Mouse (Mus musculus) gastrocnemius, postnatal 10 days (tissue): Measurements from ENCODE around the gene Mthfr. TPM values are rescaled to one million over a fixed set of nuclear protein-coding genes. Genes with fewer than 3 reads are reported as not detected.

Experiments used
- DNase-seq: peaks from one replicate; pipeline ENCODE4 v3.0.0; 2021; ENCODE audit warnings: mixed read lengths
- long read RNA-seq, 2 experiments: library from polyadenylated mRNA; stranded (forward); transcript quantifications; one replicate each; pipeline ENCODE4 v2.0.0; 2021
- total RNA-seq, 2 experiments: library from RNA; stranded (reverse); gene quantifications; 2 replicates each; pipeline ENCODE4 v1.2.3; 2021

Mthfr gene
- 10 to 100 TPM; 20.0 to 23.4 TPM for total RNA-seq
- long read RNA-seq, experiment 1, full-length matches to known transcripts = 4 of 42 reads
- long read RNA-seq, experiment 1, partial matches to known transcripts = 3 of 42 reads
- long read RNA-seq, experiment 1, other reads (novel, unspliced or antisense) = 35 of 42 reads
- long read RNA-seq, experiment 2, full-length matches to known transcripts = 2 of 17 reads
- long read RNA-seq, experiment 2, partial matches to known transcripts = 2 of 17 reads
- long read RNA-seq, experiment 2, other reads (novel, unspliced or antisense) = 13 of 17 reads

DNA sequence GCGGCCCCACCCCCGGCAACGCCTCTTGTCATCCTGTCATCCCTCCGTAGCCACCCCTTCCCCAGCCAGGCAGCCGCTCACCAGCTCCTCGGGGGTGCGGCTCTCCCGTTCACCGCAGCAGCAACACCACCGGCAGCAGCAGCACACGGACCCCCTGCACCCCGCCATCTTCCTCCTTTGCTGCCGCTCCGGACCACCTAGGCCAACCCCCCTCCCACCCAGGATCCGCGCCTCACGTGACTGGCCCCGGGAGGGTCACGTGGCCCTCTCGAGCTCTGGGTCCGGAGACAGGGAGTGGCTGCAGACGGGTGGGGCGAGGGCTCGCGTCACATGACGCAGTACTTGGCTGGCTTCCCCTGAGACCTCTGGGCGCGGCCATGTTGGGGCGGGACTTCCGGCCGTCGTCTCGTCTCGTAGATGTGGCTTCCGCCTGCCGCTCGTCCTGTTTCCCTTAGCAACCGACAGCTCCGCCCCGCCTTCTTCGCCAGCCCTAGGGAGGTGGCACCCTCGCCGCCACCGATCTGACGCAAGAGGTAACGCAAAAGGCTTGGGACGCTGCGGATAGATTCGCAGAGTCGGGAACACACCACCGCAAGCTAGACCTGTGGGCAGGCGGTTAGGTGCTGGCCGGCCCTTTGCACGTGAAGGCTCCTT, at the start of gene Mthfr, which contains the start of gene Clcn6:
Mthfr (plus strand) TSS at position 478 of the 654 bp plus-strand sequence.
Clcn6 (minus strand) TSS at position 222 of the 654 bp plus-strand sequence.
- peak; percentile 100 for DNase-seq

- DNase-seq = no peak
Observed at GRCm38 (mm10) chr4:147993571-147994095, 45.2 kb upstream of the Mthfr start.

DNA sequence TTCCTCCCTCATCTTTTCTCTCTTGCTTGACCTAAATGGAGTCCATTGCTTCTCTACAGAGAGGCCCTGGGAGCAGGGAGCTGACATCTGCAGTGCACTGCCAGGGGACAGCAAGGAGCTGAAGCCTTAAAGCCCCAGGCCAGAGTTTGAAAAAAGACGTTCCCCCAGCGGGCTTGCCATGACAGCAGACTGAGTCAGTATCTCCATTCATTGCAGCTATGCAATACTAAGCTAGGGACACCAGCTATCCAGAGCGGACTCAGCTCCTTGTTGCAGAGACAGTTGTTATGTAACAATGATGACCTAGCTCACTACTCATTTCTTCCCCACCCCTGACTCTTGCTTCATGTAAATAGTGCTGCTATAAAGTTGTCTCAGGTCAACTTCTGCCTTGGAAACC, 43.6 kb upstream of the Mthfr start:
- DNase-seq = no peak

DNA sequence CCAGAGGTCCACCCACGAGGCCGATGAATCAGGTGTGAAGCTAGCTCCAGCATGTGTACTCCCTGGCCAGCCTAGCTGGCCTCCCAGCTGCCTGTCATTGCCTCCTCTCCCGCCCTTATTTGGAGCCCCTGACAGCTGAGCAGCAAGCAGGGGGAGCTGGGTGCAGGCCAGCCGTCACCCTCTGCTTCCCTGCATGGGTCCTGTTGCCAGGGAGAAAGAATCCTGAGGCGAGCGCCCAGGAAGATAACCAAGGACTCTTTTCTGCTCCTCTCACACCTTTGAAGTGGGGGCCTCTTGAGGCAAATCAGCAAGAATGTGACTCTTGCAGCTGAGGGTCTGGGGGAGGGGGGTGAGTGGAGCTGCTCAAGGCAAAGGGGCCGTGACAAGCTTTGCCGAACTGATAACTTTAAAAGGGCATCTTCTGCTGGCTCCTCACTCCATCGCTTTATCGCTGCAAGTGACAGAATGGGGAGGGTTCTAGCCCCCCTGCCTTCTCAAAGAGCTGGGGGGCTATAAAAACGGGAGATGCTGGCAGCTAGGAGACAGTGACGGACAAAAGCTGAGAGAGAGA, 38.6 kb upstream of the Mthfr start, which contains the start of gene Nppa:
Nppa (plus strand) TSS at position 521 of the 571 bp plus-strand sequence.
- DNase-seq = no peak

- no peak for DNase-seq
Observed at GRCm38 (mm10) chr4:148001013-148001789, 37.7 kb upstream of the Mthfr start.

- no peak for DNase-seq
Observed at GRCm38 (mm10) chr4:148001866-148002265, 37.0 kb upstream of the Mthfr start.

- no peak for DNase-seq
Observed at GRCm38 (mm10) chr4:148004361-148004760, 34.5 kb upstream of the Mthfr start.

- DNase-seq = peak; percentile 43
Observed at GRCm38 (mm10) chr4:148008412-148008811, 30.5 kb upstream of the Mthfr start.

DNA sequence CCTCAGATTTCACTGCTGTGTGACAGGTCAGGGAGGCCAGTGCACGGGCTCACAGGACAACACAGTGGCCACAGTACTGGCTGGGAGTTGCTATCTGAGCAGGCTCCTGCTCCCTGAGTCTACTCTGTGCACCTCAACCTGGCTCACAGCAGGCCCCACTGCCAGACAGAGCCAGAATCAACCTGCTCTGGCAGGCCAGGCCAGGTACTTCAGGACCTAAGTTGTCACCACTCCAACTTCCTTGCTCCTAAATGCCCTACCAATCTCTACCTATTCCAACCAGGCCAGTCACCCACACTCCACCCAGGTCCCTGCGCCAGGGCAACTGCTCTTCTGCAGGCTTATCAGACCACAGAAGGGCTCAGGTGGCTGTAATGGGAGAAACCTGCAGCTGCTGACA, 29.2 kb upstream of the Mthfr start:
- DNase-seq = no peak

DNA sequence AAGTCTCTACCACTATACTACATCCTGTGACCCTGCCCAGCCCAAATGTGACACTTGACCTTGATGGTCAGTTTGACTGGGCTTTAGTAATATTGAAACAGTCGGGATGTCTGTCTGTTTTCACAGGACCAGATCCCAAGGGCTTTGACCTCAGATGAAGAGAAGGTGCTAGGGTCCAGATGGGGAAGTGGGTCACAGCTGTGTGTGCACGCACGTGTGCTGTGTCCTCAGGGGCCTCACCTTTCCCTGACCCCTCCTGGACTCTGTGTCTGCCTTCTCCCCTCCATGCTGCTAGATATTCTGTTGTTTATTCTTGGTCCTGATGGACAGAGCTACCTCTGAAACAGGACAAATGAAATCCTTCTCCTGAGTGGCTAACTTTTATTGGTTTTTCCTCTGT, 27.5 kb upstream of the Mthfr start:
- DNase-seq = no peak

- DNase-seq = no peak
Observed at GRCm38 (mm10) chr4:148012216-148012615, 26.7 kb upstream of the Mthfr start.

DNA sequence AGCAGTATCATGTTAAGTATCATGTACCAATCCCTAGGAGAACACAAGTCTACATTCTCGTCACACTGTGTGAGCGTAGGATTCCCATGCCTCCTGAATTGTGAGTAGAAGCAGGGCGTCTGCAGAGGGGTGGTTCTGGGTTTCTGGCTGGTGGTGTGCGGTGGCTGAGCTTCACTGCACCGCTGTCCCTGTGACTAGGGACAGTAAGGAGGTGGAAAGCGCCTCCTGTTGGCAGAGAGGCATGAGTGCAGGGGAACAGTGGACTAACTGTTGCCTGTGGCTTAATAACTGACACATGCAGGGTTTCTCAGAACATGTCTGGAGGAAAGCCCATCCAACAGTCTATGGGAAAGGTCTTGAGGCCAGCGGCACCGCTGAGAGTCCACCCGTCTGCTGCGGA, 23.5 kb upstream of the Mthfr start:
- no peak for DNase-seq

- no peak for DNase-seq
Observed at GRCm38 (mm10) chr4:148016981-148017380, 21.9 kb upstream of the Mthfr start.

DNA sequence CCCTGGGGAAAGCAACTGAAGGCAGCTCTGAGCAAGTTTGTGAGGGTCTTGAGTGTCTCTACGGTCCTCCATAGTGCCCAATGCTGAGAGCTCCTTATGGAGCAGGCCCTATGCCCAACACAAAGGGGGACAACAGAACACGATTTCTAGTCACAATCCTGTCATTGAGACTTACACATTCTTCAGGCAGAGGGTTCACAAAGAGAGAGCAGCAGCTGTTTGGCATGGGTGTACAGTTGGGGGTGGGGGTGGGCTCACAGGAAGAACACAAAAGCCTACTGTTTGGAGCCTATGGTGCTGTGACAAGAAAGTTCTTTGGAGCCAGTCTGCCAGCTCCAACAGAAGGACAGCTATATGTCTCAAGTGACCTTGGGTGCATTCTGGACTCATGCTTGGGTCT, 20.5 kb upstream of the Mthfr start:
- no peak for DNase-seq

GRCm38 (mm10) chr4:148024003-148024402, 14.9 kb upstream of the Mthfr start:
- no peak for DNase-seq

GRCm38 (mm10) chr4:148029297-148029696, 9.6 kb upstream of the Mthfr start:
- DNase-seq = no peak

DNA sequence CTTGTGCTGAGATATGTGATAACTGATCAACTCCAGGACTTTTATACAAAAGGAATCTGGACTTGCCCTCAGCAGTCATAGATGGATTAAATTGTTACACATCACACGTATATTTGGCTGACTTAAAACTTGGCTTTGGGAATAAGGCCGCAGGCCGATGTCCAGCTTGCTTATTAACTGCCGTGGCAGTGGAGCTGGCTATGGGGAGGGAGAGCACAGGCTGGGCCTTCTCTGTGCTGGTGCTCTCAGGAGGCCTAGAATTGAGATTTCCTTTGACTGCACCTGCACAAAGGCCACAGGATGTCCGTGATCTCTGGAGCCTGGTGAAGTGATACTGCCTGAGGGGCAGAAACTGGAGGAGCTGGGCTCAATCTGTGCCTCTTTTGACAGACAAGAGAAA, 8.4 kb upstream of the Mthfr start:
- no peak for DNase-seq

DNA sequence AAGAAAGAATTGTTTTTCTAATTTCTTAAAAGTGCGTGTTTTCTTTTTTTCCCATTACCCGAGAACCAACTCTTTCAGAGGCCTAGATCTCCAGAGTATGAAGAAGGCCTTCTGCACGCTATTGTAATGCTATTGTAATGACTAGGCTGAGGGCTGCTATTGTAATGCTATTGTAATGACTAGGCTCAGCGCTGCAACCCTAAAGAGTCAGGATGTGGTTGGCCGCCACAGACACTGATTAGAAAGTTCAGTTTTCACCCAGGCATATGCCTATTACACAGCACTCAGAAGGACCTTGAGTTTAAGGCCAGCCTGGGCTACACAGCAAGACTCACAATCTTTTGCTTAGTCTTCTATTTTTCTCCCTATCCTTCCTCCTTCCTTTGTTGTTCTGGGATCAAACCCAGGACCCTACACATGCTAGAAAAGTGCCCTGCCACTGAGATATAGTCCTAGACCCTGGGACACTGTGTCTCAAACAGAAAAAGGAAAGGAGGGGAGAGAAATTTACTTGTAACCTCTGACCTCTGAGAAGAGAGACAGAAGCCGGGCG, 4.9 kb upstream of the Mthfr start:
- no peak for DNase-seq

- no peak for DNase-seq
Observed at GRCm38 (mm10) chr4:148035440-148035839, 3.4 kb upstream of the Mthfr start.

- DNase-seq = no peak
Observed at GRCm38 (mm10) chr4:148038079-148038599, 738 bp upstream of the Mthfr start.

GRCm38 (mm10) chr4:148039254-148040028, 564 bp downstream of the Mthfr start:
- DNase-seq = peak; percentile 49
